Mouse (Mus musculus) stomach, embryonic 14.5 days (tissue): ENCODE measurements around the gene Ttyh3. TPM values are rescaled to one million over a fixed set of nuclear protein-coding genes. Genes with fewer than 3 reads are reported as not detected.

Experiments
- ATAC-seq: fragments of 200-750 bp; cut with Nextera tagmentation; 2 replicates; pipeline ENCODE4 v1.8.0; 2017; ENCODE audit warnings: low read depth, moderate TSS enrichment; ENCODE audit not compliant: insufficient number of reproducible peaks, insufficient read depth, low FRiP score
- H3K27ac ChIP-seq: fragments of 300-500 bp; sonication (generic); 2 replicates; pipeline ENCODE4 v1.5.1; 2014; ENCODE audit warnings: mild to moderate bottlenecking, low read length, moderate library complexity, mixed read lengths
- H3K27me3 ChIP-seq: fragments of 300-500 bp; sonication (generic); 2 replicates; pipeline ENCODE4 v1.6.1; 2014; ENCODE audit warnings: low read length, control low read depth, mixed read lengths; ENCODE audit not compliant: control insufficient read depth, insufficient read depth
- H3K36me3 ChIP-seq: fragments of 300-500 bp; sonication (generic); 2 replicates; pipeline ENCODE4 v1.6.1; 2014; ENCODE audit warnings: mild to moderate bottlenecking, control low read depth, low read length, moderate library complexity, mixed read lengths; ENCODE audit not compliant: control insufficient read depth, insufficient read depth
- H3K4me1 ChIP-seq: fragments of 300-500 bp; sonication (generic); 2 replicates; pipeline ENCODE4 v1.6.1; 2014; ENCODE audit warnings: low read length, control low read depth, mixed read lengths; ENCODE audit not compliant: control insufficient read depth, insufficient read depth
- H3K4me2 ChIP-seq: fragments of 300-500 bp; sonication (generic); replicated peaks from 2 replicates; pipeline ENCODE4 v1.6.1; 2014; ENCODE audit warnings: low read depth, low read length, control low read depth
- H3K4me3 ChIP-seq: fragments of 300-500 bp; sonication (generic); 2 replicates; pipeline ENCODE4 v1.5.1; 2014; ENCODE audit warnings: low read depth, low read length, control low read depth
- H3K9ac ChIP-seq: fragments of 300-500 bp; sonication (generic); replicated peaks from 2 replicates; pipeline ENCODE4 v1.6.1; 2014; ENCODE audit warnings: low read depth, mild to moderate bottlenecking, control low read depth, low read length, moderate library complexity, mixed read lengths
- H3K9me3 ChIP-seq: fragments of 300-500 bp; sonication (generic); 2 replicates; pipeline ENCODE4 v1.6.1; 2016; ENCODE audit warnings: low read depth, low read length, control low read depth; ENCODE audit not compliant: control insufficient read depth
- WGBS: fragments of 180-500 bp; shearing (Covaris S2); extraction: QIAGEN DNeasy Blood & Tissue Kit; methylation state at CpG from one replicate; pipeline ENCODE4 v1.1.7; 2014; 5-methylcytosine and 5-hydroxymethylcytosine counted together
- polyA plus RNA-seq: library from polyadenylated mRNA; unstranded; fragments of >200 nt; fragmentation: Nextera tagmentation; extraction: Ambion mirVana; gene quantifications from 2 replicates; pipeline ENCODE4 v1.2.1, GENCODE M21; 2014

The Ttyh3 gene
- polyA plus RNA-seq, 1 experiment from 2014 or later = 43.1 TPM

GRCm38 (mm10) chr5:140612191-140612590, 36.6 kb downstream of the Ttyh3 start:
- H3K9me3 ChIP-seq = no peaks in the 10 kb centered on the region
- H3K36me3 ChIP-seq = peaks cover 23% of the 10 kb centered on the region
- H3K4me3 ChIP-seq = peak overlapping the region; percentile 64
- peaks cover 3% of the 10 kb centered on the region; the same call in 1 of the 2 replicates for H3K27me3 ChIP-seq
- peaks cover 30% of the 10 kb centered on the region for H3K4me1 ChIP-seq
- peak overlapping the region; percentile 72 for H3K4me2 ChIP-seq
- H3K27ac ChIP-seq = peak overlapping the region; percentile 96
- 56% methylated on average over 18 of the region's 18 CpGs for WGBS
- peak overlapping the region; percentile 18; the same call in 1 of the 2 replicates for H3K9ac ChIP-seq
- no peak for ATAC-seq

- Histone ChIP-seq H3K27me3 (peaks cover 3% of the 10 kb centered on the region; the same call in 1 of the 2 replicates), H3K4me3 (peak overlapping the region; percentile 64), H3K4me1 (peaks cover 33% of the 10 kb centered on the region), H3K27ac (peak overlapping the region; percentile 96), H3K9me3 (no peaks in the 10 kb centered on the region), H3K36me3 (peaks cover 23% of the 10 kb centered on the region), H3K9ac (peak overlapping the region; percentile 18; the same call in 1 of the 2 replicates), H3K4me2 (peak overlapping the region; percentile 72)
- 22% methylated on average over 15 of the region's 15 CpGs for WGBS
- no peak; the same call in 1 of the 2 replicates for ATAC-seq
These were observed 37.1 kb downstream of the Ttyh3 start for GRCm38 (mm10) chr5:140611611-140612185.

- 14% methylated on average over 21 of the region's 21 CpGs for WGBS
- peak; percentile 75 for ATAC-seq
These were observed 37.7 kb downstream of the Ttyh3 start for GRCm38 (mm10) chr5:140611021-140611583.

GRCm38 (mm10) chr5:140610273-140611011, 38.4 kb downstream of the Ttyh3 start:
- peaks cover 45% of the 10 kb centered on the region for H3K4me1 ChIP-seq
- H3K27me3 ChIP-seq = peaks cover 3% of the 10 kb centered on the region; the same call in 1 of the 2 replicates
- WGBS = 4% methylated on average over 30 of the region's 30 CpGs
- H3K9ac ChIP-seq = peak overlapping the region; percentile 40
- H3K4me2 ChIP-seq = peak overlapping the region; percentile 72
- H3K4me3 ChIP-seq = peak overlapping the region; percentile 64
- H3K9me3 ChIP-seq = no peaks in the 10 kb centered on the region
- peaks cover 23% of the 10 kb centered on the region for H3K36me3 ChIP-seq
- H3K27ac ChIP-seq = peak overlapping the region; percentile 96
- peak; percentile 16 for ATAC-seq

More at GRCm38 (mm10) chr5:140611021-140611583, 37.7 kb downstream of the Ttyh3 start:
- H3K36me3 ChIP-seq = peaks cover 23% of the 10 kb centered on the region
- H3K27ac ChIP-seq = peak overlapping the region; percentile 96
- H3K9me3 ChIP-seq = no peaks in the 10 kb centered on the region
- peak overlapping the region; percentile 72 for H3K4me2 ChIP-seq
- peak overlapping the region; percentile 64; the same call in 1 of the 2 replicates for H3K4me3 ChIP-seq
- peaks cover 3% of the 10 kb centered on the region; the same call in 1 of the 2 replicates for H3K27me3 ChIP-seq
- H3K4me1 ChIP-seq = peaks cover 39% of the 10 kb centered on the region
- peak overlapping the region; percentile 40 for H3K9ac ChIP-seq

- Histone ChIP-seq H3K4me3 (peak overlapping the region; percentile 64), H3K9me3 (no peaks in the 10 kb centered on the region), H3K4me1 (peaks cover 45% of the 10 kb centered on the region), H3K9ac (peak overlapping the region; percentile 68; the same call in 1 of the 2 replicates), H3K27me3 (peaks cover 3% of the 10 kb centered on the region; the same call in 1 of the 2 replicates), H3K27ac (peak overlapping the region; percentile 96), H3K36me3 (peaks cover 20% of the 10 kb centered on the region), H3K4me2 (peak overlapping the region; percentile 72)
- ATAC-seq = no peak
- WGBS = 27% methylated on average over 13 of the region's 13 CpGs
These were observed 39.1 kb downstream of the Ttyh3 start for GRCm38 (mm10) chr5:140609511-140610272.

- WGBS = 5% methylated on average over 16 of the region's 16 CpGs
- no peak for ATAC-seq
- peaks cover 3% of the 10 kb centered on the region; the same call in 1 of the 2 replicates for H3K27me3 ChIP-seq
These were observed 40.2 kb downstream of the Ttyh3 start for GRCm38 (mm10) chr5:140608634-140609015.

GRCm38 (mm10) chr5:140607836-140608633, 40.8 kb downstream of the Ttyh3 start:
- no peak for ATAC-seq
- whole genome bisulfite sequencing = 3% methylated on average over 17 of the region's 17 CpGs
- peaks cover 45% of the 10 kb centered on the region for H3K4me1 ChIP-seq

More at GRCm38 (mm10) chr5:140608634-140609015, 40.2 kb downstream of the Ttyh3 start:
- Histone ChIP-seq H3K4me1 (peaks cover 45% of the 10 kb centered on the region), H3K4me2 (peak overlapping the region; percentile 72), H3K4me3 (peak overlapping the region; percentile 64), H3K9ac (peak overlapping the region; percentile 68), H3K9me3 (no peaks in the 10 kb centered on the region), H3K36me3 (peaks cover 11% of the 10 kb centered on the region), H3K27ac (peak overlapping the region; percentile 96)

More at GRCm38 (mm10) chr5:140607836-140608633, 40.8 kb downstream of the Ttyh3 start:
- Histone ChIP-seq H3K4me2 (peak overlapping the region; percentile 72), H3K9ac (peak overlapping the region; percentile 68), H3K27ac (peak overlapping the region; percentile 96; the same call in 1 of the 2 replicates), H3K36me3 (peaks cover 7% of the 10 kb centered on the region; the same call in 1 of the 2 replicates), H3K4me3 (peak overlapping the region; percentile 64), H3K27me3 (peaks cover 3% of the 10 kb centered on the region; the same call in 1 of the 2 replicates), H3K9me3 (no peaks in the 10 kb centered on the region)
